Mouse (Mus musculus) stomach, embryonic 14.5 days (tissue): ENCODE measurements around the gene Zfp330. TPM values are rescaled to one million over a fixed set of nuclear protein-coding genes. Genes with fewer than 3 reads are reported as not detected.

Experiments used
- ATAC-seq: fragments of 200-750 bp; cut with Nextera tagmentation; 2 replicates; pipeline ENCODE4 v1.8.0; 2017; ENCODE audit warnings: low read depth, moderate TSS enrichment; ENCODE audit not compliant: insufficient number of reproducible peaks, insufficient read depth, low FRiP score
- H3K27ac ChIP-seq: fragments of 300-500 bp; sonication (generic); 2 replicates; pipeline ENCODE4 v1.5.1; 2014; ENCODE audit warnings: mild to moderate bottlenecking, low read length, moderate library complexity, mixed read lengths
- H3K27me3 ChIP-seq: fragments of 300-500 bp; sonication (generic); 2 replicates; pipeline ENCODE4 v1.6.1; 2014; ENCODE audit warnings: low read length, control low read depth, mixed read lengths; ENCODE audit not compliant: control insufficient read depth, insufficient read depth
- H3K36me3 ChIP-seq: fragments of 300-500 bp; sonication (generic); 2 replicates; pipeline ENCODE4 v1.6.1; 2014; ENCODE audit warnings: mild to moderate bottlenecking, control low read depth, low read length, moderate library complexity, mixed read lengths; ENCODE audit not compliant: control insufficient read depth, insufficient read depth
- H3K4me1 ChIP-seq: fragments of 300-500 bp; sonication (generic); 2 replicates; pipeline ENCODE4 v1.6.1; 2014; ENCODE audit warnings: low read length, control low read depth, mixed read lengths; ENCODE audit not compliant: control insufficient read depth, insufficient read depth
- H3K4me2 ChIP-seq: fragments of 300-500 bp; sonication (generic); replicated peaks from 2 replicates; pipeline ENCODE4 v1.6.1; 2014; ENCODE audit warnings: low read depth, low read length, control low read depth
- H3K4me3 ChIP-seq: fragments of 300-500 bp; sonication (generic); 2 replicates; pipeline ENCODE4 v1.5.1; 2014; ENCODE audit warnings: low read depth, low read length, control low read depth
- H3K9ac ChIP-seq: fragments of 300-500 bp; sonication (generic); replicated peaks from 2 replicates; pipeline ENCODE4 v1.6.1; 2014; ENCODE audit warnings: low read depth, mild to moderate bottlenecking, control low read depth, low read length, moderate library complexity, mixed read lengths
- H3K9me3 ChIP-seq: fragments of 300-500 bp; sonication (generic); 2 replicates; pipeline ENCODE4 v1.6.1; 2016; ENCODE audit warnings: low read depth, low read length, control low read depth; ENCODE audit not compliant: control insufficient read depth
- whole genome bisulfite sequencing: fragments of 180-500 bp; shearing (Covaris S2); extraction: QIAGEN DNeasy Blood & Tissue Kit; methylation state at CpG from one replicate; pipeline ENCODE4 v1.1.7; 2014; 5-methylcytosine and 5-hydroxymethylcytosine counted together
- polyA plus RNA-seq: library from polyadenylated mRNA; unstranded; fragments of >200 nt; fragmentation: Nextera tagmentation; extraction: Ambion mirVana; gene quantifications from 2 replicates; pipeline ENCODE4 v1.2.1, GENCODE M21; 2014

Zfp330 gene
- 72.4 and 72.8 TPM in 2 replicates for polyA plus RNA-seq

GRCm38 (mm10) chr8:82774093-82774422 lies at the start of gene Zfp330:
Gene Zfp330 (minus strand): TSS chr8:82774160.
- peak within 1 kb of the TSS; percentile 85 for H3K4me2 ChIP-seq
- peak within 1 kb of the TSS; percentile 92 for H3K4me3 ChIP-seq
- ATAC-seq: peak; percentile 96
- peaks cover 7% of the 10 kb centered on the region; the same call in 1 of the 2 replicates for H3K4me1 ChIP-seq
- H3K36me3 ChIP-seq: peaks cover 28% of the 10 kb centered on the region
- peak within 1 kb of the TSS; percentile 67; the same call in 1 of the 2 replicates for H3K27ac ChIP-seq
- under 1% methylated on average over 15 of the region's 16 CpGs for WGBS
- peak within 1 kb of the TSS; percentile 92 for H3K9ac ChIP-seq
- no peaks in the 10 kb centered on the region for H3K27me3 ChIP-seq
- H3K9me3 ChIP-seq: no peaks in the 10 kb centered on the region

DNA sequence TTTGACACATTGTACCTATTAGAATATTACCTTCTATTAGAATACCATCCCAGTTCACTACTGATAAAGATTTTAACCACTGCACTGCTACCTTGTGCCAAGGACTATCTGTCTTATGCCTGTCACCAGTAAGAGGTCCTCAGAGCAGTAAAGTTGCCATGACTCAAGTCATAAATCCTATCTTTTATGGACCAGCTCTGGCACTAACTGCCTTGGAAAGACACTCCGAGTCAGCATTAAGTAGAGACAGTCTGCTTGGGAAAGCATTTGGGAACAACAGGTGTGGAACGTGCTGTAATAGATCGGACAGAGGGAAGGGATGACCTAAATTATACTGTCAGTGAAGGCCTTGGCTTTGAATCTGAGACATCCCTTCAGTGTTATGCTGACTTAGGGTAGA lies 4.0 kb upstream of the Zfp330 start:
- H3K27ac ChIP-seq: no peak overlapping the region
- no peak overlapping the region for H3K9ac ChIP-seq
- 61% methylated on average over 3 of the region's 3 CpGs for WGBS
- no peak overlapping the region for H3K4me2 ChIP-seq
- H3K4me3 ChIP-seq: no peak overlapping the region
- no peaks in the 10 kb centered on the region for H3K27me3 ChIP-seq
- no peaks in the 10 kb centered on the region for H3K36me3 ChIP-seq
- no peaks in the 10 kb centered on the region for H3K9me3 ChIP-seq
- no peak for ATAC-seq
- peaks cover 7% of the 10 kb centered on the region; the same call in 1 of the 2 replicates for H3K4me1 ChIP-seq

- no peak for ATAC-seq
- Histone ChIP-seq H3K27me3 (no peaks in the 10 kb centered on the region), H3K4me3 (no peak overlapping the region), H3K36me3 (peaks cover 4% of the 10 kb centered on the region; the same call in 1 of the 2 replicates), H3K9ac (no peak overlapping the region), H3K27ac (no peak overlapping the region), H3K4me2 (no peak overlapping the region), H3K9me3 (no peaks in the 10 kb centered on the region), H3K4me1 (peaks cover 7% of the 10 kb centered on the region; the same call in 1 of the 2 replicates)
- 94% methylated on average over 3 of the region's 3 CpGs for WGBS
Observed at GRCm38 (mm10) chr8:82777406-82777805, 3.4 kb upstream of the Zfp330 start.

GRCm38 (mm10) chr8:82774482-82774881 lies 522 bp upstream of the Zfp330 start:
- H3K27me3 ChIP-seq: no peaks in the 10 kb centered on the region
- peak overlapping the region; percentile 92 for H3K9ac ChIP-seq
- peak overlapping the region; percentile 85 for H3K4me2 ChIP-seq
- no peak for ATAC-seq
- H3K36me3 ChIP-seq: peaks cover 28% of the 10 kb centered on the region
- 39% methylated on average over 6 of the region's 6 CpGs for WGBS
- 0 out of 2 replicates have a peak overlapping the region, but pooled peaks have one; percentile 17 for H3K27ac ChIP-seq
- peak overlapping the region; percentile 92 for H3K4me3 ChIP-seq
- H3K4me1 ChIP-seq: peaks cover 7% of the 10 kb centered on the region; the same call in 1 of the 2 replicates
- no peaks in the 10 kb centered on the region for H3K9me3 ChIP-seq

- Histone ChIP-seq H3K9ac (peak overlapping the region; percentile 92), H3K9me3 (no peaks in the 10 kb centered on the region), H3K27ac (peak overlapping the region; percentile 67; the same call in 1 of the 2 replicates), H3K4me2 (peak overlapping the region; percentile 85), H3K36me3 (peaks cover 32% of the 10 kb centered on the region), H3K27me3 (no peaks in the 10 kb centered on the region), H3K4me3 (peak overlapping the region; percentile 92), H3K4me1 (peaks cover 7% of the 10 kb centered on the region; the same call in 1 of the 2 replicates)
- 4% methylated on average over 35 of the region's 35 CpGs for WGBS
- ATAC-seq: 0 out of 2 replicates have a peak, but pooled peaks have one; percentile 8
Observed at GRCm38 (mm10) chr8:82773332-82774092, 448 bp downstream of the Zfp330 start.

DNA sequence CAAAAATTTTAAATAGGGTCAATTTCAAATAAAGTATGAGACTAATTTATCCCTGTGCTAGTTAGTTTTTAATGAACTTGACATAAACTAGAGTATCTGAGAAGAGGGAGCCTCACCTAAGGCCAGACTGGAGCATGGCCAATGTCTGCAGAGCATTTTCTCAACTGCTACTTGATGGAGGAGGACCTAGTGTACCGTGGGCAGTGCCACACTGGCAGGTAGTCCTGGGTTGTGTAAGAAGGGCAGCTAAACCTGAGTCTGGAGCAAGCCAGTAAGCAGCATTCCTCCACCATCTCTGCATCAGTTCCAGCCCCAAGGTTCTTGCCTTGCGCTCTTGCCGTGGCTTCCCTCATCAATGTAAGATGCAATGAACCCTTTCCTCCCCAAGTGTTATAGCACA lies 3.1 kb downstream of the Zfp330 start:
- H3K27ac ChIP-seq: no peak overlapping the region
- no peak overlapping the region for H3K4me2 ChIP-seq
- H3K27me3 ChIP-seq: no peaks in the 10 kb centered on the region
- no peak for ATAC-seq
- no peak overlapping the region for H3K9ac ChIP-seq
- H3K36me3 ChIP-seq: peaks cover 49% of the 10 kb centered on the region
- H3K4me1 ChIP-seq: peaks cover 7% of the 10 kb centered on the region; the same call in 1 of the 2 replicates
- H3K9me3 ChIP-seq: no peaks in the 10 kb centered on the region
- no peak overlapping the region for H3K4me3 ChIP-seq
- WGBS: 96% methylated on average over 3 of the region's 3 CpGs

- Histone ChIP-seq H3K27me3 (no peaks in the 10 kb centered on the region), H3K4me1 (no peaks in the 10 kb centered on the region), H3K9ac (no peak overlapping the region), H3K9me3 (no peaks in the 10 kb centered on the region), H3K27ac (no peak overlapping the region), H3K36me3 (peaks cover 13% of the 10 kb centered on the region), H3K4me2 (no peak overlapping the region), H3K4me3 (no peak overlapping the region)
- 35% methylated on average over 2 of the region's 2 CpGs for WGBS
- ATAC-seq: no peak
Observed at GRCm38 (mm10) chr8:82759071-82759470, 14.9 kb downstream of the Zfp330 start.

GRCm38 (mm10) chr8:82754946-82755345 lies 19.0 kb downstream of the Zfp330 start:
- Histone ChIP-seq H3K36me3 (no peaks in the 10 kb centered on the region), H3K4me2 (no peak overlapping the region), H3K4me1 (no peaks in the 10 kb centered on the region), H3K9ac (no peak overlapping the region), H3K27ac (no peak overlapping the region), H3K9me3 (no peaks in the 10 kb centered on the region), H3K27me3 (no peaks in the 10 kb centered on the region), H3K4me3 (no peak overlapping the region)
- 94% methylated on average over 14 of the region's 14 CpGs for WGBS
- no peak for ATAC-seq
